Mouse (Mus musculus) cerebellum, postnatal 36 days (tissue): Measurements from ENCODE around the gene Tma7.

Experiments
- DNase-seq, 2 experiments: peaks; one replicate each; pipeline ENCODE4 v3.0.0; 2021 to 2022; ENCODE audit warnings: mixed read lengths in 2 of 2

The Tma7 gene

DNA sequence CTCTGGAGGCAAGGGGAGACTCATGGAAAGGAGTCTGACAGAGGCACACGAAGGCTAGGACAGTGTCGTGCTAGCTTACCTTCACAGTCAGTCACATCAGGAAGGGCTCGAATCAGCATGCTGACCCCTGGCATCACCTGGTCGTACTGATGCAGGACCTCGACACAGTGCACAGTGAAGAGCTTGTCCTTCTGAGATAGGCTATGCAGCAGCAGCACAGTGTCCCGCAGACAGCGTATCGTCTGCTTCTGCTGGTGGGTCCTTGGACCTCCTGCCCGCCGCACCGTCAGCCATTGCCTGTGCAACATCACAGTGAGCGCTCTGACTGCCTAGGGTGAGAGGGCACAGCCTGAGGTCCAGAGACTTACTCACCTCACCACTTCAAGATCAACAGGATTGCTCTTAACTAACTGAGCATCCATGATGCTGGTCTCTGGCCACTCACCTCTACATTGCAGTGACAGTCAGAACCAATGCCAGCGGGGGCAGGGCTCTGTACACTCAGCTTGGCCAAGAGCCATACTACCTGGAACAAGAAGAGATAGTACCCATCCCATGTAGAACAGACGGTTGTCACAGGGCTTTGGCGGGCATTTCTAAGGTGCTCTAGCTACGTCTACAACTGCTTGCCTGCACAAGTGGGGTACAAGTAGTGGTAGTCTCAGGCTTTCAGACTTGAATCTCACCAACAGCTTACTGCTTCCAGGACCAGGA is 22.0 kb downstream of the Tma7 start:
- no peak for DNase-seq

DNA sequence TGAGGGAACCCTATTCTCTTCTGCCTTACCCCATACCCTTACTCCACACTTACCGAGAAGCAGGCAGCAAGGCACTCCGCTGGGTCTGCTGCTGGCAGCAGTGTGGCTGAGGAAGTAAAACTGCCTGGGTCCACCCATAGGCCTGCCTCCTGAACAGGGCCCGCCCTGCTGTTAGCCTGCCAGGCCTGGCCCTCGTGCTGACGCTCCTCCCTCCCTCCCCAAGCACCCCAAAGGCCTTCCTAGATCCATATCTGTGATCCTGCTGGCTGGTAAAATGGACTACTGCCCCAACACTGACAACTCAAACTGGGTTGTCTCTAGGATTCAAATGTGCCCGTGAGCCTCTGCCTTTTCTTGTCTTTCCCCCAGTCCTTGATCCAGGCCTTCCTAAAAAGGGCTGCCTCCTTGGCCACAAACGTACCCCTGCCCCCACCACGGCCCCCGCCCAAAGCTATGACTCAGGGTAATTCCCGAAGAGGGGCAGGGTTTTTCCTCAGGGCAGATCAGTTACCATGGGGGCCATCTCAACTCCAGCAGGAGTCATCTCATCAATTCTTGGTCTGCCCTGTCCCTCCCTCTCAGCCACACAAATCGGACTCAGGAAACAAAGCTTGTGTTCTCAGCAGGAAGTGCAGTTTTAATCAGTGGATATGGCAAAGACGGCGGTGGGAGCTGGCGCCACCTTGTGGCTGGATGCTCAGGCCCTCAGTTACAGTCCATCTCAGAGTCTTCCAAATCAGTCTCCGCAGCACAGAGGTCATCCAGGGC is 23.1 kb downstream of the Tma7 start, which contains the start of gene Trex1:
TSS of gene Trex1 (minus strand) at position 599 of the 768 bp plus-strand sequence.
- peak; percentile 89 to 93 for DNase-seq

DNA sequence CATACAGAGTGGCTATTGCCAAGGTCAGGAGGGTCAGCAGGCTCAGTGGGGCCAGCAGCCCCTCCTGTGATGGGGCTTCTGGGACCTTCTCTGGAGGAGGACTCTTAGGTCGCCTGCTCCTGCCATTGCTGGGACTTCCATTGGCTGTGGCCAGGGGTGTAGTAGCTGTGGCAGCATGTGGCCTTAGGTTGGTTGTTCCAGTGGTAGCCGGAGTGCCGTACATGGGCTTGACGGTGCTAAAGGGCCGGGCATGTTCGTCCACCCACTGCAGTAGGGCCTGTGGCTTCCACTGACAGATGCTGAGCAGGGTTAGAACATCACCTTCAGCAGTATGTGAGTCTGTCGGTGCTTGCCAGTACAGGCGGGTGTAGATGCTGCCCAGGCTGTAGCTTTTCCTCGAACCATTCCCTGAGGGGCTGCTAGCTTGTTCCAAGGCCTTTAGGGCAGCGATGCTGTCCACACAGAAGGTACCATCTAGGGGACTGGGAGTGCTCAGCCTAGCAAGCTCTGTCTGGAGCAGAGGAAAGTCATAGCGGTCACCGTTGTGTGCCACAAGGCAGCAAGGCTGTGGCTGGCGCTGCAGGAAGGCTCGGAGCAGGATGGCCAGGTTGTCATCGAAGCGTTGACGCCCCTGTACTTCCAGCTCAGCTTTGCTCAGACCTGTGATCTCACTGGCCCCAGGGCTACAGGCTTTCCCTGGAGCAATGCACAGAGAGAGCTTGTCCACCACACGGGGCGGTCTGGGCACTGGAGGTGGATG is 24.2 kb downstream of the Tma7 start:
- DNase-seq: no peak

DNA sequence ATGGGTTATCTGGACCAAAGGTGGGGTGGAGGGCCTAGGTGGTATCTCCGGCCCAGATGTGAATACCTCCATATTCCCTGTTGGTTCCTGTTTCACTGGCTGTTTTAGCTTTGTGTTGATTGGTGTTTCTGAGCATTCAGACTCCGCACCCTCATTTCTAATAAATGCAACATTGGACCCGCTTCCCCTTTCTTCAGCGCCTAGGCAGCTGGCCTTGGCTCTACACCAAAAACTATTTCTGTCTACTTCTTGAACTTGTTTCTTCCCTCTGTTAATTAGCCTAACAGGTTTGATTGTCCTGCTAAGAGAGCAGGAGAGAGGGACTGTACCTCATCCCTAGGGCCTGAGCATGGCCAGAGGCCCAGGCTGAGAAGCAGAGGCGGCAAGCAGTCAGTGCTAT is 24.8 kb downstream of the Tma7 start:
- DNase-seq: no peak

DNA sequence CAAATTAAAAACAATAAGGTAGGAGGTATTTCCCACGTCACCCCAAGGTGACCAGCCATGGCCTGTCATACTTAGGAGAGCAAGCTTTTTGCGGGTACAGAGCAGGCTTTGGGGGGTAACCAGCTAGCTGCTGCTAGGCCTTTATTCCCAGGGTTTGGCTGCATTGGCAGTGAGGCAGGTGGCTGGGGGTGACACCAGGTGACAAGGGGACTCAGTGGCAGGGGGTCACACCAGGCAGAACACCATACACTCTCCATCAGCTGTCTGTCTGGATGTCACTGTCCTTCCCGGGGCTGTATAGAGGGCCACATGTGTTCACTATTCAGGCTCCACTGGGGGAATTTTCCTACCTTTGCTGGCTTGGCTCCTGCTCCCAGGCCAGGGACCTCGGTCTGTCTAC is 25.5 kb downstream of the Tma7 start:
- no peak for DNase-seq

DNA sequence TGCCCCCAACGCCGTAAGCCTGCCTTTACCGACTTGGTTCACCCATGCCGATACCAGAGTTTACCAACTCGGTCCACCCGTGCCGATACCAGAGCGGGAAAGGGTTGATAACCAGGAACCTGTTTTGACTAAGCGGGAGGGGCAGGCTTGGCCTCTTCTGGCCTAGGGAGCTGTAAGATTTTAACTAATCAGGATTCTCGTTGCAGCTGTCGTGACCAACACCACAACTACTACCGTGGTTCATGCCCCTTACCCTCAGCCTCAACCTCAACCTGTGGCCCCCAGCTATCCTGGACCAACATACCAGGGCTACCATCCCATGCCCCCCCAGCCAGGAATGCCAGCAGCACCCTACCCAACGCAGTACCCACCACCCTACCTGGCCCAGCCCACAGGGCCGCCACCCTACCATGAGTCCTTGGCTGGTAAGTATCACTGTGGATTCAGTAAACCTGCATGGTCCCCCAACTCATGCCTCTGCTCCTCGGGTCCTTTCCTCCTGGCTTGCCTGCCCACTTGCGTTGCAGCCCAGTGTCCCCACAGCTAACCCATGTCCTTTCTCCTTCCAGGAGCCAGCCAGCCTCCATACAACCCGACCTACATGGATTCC is 26.2 kb downstream of the Tma7 start:
- DNase-seq: no peak

DNA sequence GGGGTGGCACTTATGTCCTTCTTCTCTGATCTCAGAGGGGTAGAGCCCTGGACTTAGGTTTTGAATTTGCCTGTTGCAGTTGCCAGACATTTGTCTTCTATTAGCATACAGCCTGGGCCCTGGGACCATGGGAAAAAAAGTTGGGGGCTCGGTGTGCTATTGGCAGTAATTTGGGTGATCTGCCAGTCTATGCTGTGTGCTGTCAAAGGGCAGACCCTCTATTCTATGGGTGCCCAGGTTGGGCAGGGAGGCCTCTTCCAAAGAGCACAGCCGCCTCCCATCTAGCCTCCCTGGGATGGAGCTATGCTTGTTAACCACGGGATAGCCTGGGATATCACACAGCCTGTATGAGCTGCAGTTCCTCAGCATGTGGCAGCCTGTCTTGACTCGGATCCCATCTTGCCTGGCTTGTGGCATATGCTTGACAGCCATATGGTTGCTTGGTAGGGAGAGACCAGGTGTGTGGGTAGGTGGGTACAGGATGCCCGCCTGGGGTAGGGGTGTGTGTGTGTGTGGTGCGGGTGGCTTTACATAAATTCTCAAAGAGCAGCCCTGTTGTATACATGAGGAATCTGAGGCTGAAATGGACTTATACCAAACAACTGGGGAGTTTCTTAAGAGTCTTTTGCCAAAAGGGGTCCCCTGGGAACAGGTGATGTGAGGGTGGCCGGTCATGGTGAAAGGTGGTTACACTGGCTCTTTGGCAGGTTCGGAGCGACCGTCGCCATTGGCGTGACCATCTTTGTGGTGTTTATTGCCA is 26.9 kb downstream of the Tma7 start:
- no peak for DNase-seq

DNA sequence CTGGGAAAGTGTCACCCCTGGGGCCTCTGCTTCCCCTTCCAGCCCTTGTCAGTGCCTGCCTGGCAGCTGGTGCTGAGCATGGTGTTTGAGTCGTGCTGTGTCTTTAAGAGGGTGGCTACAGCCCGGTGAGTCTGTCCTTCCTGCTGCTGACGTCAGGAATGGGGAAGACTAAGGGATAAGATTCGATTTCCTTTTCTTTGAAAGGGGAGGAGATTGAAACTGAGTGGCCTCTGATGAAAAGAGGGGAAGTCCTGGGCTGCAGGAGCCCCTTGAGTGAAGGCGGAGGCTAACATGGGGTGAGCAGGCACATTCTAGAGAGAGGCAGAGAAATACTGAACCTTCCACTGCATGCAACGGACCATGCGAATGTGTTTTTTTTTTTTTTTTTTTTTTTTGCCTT is 27.7 kb downstream of the Tma7 start:
- peak; percentile 57 to 60 for DNase-seq

DNA sequence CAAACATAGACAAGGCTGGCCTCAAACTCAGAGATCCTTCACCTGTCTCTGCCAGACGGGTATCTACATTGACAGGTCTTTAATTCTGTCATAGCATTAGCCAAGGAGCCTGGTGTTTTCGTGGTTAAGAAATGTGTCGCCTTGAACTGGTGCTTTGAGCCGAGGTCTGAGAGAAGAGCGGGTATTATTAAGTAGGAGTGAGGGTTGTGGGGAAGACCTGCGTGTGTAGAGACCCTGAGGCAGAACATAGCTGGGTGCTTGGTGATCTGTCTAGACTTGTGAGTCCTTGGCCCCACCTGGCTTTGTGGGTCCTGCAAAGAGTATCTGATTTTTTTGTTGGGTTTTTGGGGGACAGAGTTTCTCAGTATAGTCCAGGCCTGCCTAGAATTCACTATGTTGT is 28.5 kb downstream of the Tma7 start:
- DNase-seq: no peak

DNA sequence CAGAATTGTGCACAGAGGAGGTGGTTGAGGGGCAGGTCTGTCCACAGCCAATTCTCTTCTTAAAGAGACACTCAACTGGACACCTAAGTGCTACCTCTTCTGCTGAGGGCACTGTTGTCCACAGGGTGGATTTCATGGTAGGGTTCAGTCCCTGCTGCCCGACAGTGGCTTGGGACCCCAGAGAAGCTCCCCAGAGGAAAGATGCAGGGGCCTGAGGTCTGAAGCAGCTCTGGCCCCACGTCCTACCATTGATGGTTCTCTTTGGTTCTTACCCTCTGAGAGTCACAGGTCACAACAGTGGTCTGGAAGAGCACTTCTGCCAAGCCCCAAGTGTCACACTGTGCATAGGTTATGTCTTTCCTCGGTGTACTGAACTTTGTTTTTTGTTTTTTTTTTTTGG is 29.0 kb downstream of the Tma7 start:
- no peak for DNase-seq

DNA sequence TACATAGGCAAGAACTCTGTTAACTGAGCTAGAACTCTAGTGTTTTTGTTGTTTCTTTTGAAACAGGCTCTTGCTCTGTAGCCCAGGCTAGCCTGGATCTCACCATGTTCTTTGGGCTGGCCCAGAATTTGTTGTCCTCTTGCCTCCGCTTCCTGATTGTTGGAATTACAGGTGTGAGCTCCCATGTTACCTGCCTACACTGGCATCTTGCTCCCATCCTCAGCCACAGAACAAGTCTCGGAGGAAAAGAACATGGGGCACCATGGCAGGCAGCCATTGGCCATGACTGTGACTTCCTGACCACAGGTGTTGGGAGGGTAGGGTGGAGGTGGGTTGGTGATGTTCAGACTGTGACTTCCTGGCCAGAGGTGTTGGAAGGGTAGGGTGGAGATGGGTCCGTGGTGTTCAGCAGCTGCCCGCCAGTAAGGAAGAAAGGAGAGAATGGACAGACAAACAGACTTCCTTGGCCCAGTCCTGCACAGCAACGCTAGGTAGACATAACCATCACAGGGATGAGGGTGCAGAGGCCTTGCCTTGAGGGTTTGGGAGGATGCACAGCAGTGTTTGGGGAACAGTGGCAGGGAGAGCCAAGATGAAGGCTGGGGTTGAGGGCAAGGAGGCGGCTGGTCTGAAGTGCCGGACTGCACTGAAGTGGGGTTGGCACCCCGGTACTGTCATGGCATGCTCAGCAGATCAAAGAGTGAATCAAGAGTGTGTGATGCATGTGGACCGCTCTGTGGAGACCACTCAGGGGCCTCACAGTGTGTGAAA is 29.7 kb downstream of the Tma7 start:
- DNase-seq: no peak

DNA sequence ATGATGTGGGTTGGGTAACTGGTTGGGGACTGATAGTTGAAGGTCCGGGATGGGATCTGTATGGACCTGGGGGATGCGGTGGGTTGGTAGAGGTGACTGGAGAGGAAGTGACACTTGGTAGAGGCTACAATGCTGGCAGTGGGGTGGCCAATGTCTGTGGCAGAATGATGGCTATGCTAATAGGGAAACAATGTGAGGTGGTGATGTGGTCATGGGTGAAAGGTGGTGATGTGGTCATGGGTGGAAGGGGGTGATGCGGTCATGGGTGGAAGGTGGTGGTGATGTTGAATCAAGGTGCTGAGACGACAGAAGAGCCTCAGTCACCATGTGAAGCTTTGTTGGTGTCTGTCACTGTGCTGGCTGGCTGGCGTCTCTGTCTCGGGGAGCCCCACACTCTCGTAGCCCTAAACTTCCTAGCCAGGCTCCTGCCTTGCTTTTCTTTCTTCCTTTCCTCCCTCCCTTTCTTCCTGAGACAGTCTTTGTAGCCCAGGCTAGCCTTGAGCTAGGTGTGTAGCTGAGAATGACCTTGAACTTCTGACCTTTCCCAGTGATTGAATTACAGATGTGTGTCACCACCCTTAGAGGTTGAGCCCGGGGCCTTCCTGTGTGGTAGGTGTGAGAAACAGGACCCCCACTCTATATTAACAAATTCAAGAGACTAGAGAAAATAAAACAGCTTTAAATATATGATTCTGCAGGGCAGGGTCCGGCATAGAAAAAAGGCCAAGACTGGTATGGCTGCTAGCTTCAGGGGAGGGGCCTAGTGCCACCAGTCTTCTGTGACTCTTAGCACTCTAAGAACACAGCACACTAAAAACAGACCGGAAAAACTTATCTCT is 30.5 kb downstream of the Tma7 start:
- no peak for DNase-seq

DNA sequence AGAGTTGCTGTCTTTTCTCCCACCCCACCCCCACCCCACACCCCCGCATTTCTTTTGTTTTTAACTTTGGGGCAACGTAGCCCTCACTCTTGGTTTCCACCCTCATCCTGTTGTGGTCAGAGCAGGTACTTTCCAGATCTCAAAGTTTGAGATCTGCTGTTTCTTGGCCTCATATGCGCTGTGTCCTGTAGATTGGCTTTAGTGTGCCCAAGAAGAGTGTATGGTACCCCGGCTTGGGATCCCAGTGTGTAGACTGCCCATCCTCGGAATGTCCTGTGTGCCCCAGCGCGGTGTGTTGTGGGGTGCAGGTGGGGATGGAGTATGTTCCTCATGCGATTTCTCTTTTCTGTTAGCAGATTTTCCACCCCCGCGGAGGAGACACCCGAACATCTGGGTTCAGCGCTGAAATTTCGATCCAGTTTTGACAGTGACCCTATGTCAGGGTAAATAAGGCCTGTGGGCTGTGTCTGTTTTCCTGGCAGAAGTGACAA is 31.3 kb downstream of the Tma7 start:
- DNase-seq: no peak

DNA sequence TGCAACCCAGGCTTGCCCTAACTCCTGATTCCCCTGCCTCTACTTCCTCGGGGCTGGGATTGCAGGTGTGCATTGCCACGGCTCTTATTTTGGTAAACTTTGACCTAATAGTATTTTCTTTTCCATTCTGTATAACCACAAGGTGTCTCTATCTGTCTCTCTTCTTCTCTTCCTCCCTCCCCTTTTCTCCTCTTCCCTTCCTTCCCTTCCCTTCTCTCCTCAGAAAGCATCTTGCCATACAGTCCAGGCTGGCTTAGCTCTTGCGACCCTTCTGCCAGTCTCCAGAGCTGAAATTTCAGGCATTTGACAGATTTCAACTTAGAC is 31.8 kb downstream of the Tma7 start:
- DNase-seq: no peak

DNA sequence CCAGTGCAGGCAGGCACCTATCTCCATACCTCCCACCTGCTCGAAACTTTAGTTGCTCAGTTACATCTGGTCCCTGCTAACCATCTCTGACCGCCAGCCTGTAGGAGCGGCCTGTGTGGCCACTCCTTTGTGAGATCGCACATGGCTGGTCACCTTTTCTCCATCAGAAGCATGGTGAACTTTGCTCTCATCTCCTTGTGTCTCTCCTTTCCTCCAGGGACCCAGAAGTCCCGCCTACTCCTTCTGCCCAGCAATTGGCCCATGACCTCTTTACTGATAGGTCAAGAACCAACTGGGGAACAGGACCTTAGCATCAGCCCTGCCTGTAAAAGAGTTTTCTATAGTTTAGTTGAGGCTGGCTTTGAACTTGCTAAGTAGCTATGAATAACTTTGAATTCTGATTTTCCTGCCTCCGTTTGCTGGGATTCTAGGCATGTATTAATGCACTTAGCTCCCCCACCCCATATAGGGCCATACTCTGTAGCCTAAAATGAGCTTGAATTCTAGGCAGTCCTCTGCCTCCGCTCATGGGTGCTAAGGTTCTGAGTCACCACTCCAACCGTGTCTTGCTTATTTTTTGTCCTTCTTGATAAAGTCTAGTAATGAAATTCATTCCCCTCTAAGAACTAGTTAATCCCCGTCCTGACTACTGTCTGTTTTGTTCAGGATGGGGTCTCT is 32.3 kb downstream of the Tma7 start:
- no peak for DNase-seq

DNA sequence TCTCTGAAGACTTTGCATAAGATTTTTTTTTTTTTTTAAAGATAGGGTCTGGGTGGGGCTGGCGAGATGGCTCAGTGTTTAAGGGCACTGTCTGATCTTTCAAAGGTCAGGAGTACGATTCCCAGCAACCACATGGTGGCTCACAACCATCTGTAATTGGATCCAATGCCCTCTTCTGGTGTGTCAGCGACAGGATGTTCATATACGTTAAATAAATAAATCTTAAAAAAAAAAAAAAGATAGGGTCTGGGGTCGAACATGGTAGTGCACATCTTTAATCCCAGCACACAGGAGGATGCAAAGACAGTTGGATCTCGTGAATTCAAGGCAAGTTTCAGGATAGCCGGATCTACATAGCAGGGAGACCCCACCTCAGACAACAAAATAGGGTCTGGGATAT is 33.1 kb downstream of the Tma7 start:
- DNase-seq: no peak

DNA sequence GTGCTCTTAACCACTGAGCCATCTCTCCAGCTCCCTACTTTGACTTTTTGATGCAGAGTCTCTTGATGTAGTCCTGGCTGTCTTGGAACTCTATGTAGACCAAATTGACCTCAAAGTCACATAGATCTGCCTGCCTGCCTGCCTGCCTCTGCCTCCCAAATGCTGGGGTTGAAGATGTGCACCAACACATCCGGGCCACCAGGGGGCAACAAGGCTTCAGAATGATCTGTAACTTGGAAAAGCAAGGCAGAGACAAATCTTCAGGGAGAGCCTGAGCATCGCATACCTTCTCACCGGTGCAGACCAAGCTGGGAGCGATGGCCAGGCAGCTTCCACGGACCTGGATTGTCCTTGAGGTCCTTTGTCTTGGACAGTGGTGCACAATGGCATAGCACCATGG is 36.1 kb downstream of the Tma7 start:
- peak; percentile 41 to 53 for DNase-seq

DNA sequence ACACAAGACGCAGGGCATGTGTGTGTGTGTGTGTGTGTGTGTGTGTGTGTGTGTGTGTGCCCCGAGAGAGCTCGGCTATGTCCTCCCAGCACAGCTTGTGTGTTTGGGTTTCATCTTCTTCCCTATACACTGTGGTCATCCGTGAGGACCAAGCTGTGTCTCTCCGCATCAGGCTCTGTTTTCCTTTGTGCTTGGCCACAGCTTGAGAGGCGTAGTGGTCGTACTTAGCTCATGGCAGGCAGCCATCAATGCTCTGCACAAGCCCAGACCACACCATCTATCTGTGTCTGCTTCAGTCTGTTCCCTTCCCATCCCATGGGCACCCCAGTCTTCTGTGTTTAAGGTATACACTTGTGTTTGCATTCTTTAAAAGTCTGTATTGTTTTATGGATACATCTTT is 41.0 kb downstream of the Tma7 start:
- DNase-seq: no peak

DNA sequence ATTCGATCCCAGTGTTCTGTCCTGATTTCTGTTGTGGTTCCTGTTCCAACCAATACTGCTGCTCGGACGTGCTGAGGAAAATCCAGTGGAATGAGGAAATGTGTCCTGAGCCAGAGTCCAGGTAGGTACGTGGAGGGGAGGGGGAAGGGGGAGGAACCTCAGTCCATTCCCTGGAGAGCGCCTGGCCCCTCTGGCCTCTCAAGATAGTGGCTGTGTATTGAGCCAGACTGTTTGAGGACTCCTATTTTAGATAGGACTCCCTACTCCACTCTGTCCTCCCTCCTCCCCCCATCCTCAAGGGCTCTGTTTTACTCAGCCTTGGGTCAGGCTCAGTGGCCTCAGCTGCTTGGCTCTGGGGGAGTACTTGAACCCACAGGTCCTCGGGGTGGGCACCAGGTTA is 41.5 kb downstream of the Tma7 start:
- no peak for DNase-seq

DNA sequence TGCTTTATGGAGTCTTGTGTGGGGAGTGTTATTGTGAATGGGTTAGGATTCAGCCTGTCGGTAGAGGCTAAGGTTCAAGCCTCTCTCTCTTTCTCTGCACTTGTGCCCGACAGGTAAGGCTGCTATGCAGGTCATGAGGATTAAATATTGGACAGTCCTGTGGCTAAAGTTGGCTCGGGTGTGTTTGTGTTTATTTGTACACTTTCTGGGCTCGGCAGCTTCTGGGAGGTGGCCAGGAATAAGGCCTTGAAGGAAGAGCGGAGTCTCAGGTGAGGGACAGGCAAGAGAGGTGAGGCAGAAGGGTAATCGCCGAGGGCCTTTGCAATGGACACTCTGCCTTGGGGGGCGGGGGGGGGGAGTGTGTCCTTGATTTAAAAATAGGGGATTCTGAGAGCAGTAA is 42.2 kb downstream of the Tma7 start:
- no peak for DNase-seq
